Mouse (Mus musculus): ENCODE results near the gene Snu13.
A peak's percentile ranks its signal among the peaks of the same experiment; 100 is the strongest.

Gene Snu13

GRCm38 (mm10) chr15:82047080-82047883 is at the start of gene Snu13:
Gene Snu13 (minus strand): TSS chr15:82047598.
- peak; percentile 94 for DNase-seq (ENCODE audit: low spot score)

- no peak for DNase-seq (ENCODE audit: low spot score)
These were observed 43.7 kb upstream of the Snu13 start for GRCm38 (mm10) chr15:82091061-82091460.

- DNase-seq (ENCODE audit: low spot score): no peak
These were observed 39.9 kb upstream of the Snu13 start for GRCm38 (mm10) chr15:82087266-82087665.

GRCm38 (mm10) chr15:82086131-82086530 is 38.7 kb upstream of the Snu13 start:
- no peak for DNase-seq (ENCODE audit: low spot score)

GRCm38 (mm10) chr15:82085606-82086005 is 38.2 kb upstream of the Snu13 start:
- DNase-seq (ENCODE audit: low spot score): no peak

GRCm38 (mm10) chr15:82081161-82081560 is 33.8 kb upstream of the Snu13 start:
- no peak for DNase-seq (ENCODE audit: low spot score)

- DNase-seq (ENCODE audit: low spot score): no peak
These were observed 32.5 kb upstream of the Snu13 start for GRCm38 (mm10) chr15:82079883-82080282.

- no peak for DNase-seq (ENCODE audit: low spot score)
These were observed 26.1 kb upstream of the Snu13 start for GRCm38 (mm10) chr15:82073490-82073889.

GRCm38 (mm10) chr15:82071816-82072469 is 24.5 kb upstream of the Snu13 start:
- DNase-seq (ENCODE audit: low spot score): no peak

- no peak for DNase-seq (ENCODE audit: low spot score)
These were observed 22.5 kb upstream of the Snu13 start, which contains the start of gene Mei1 for GRCm38 (mm10) chr15:82069898-82070297. Gene Mei1 (plus strand): TSS chr15:82069996.

- peak; percentile 79 for DNase-seq (ENCODE audit: low spot score)
These were observed 18.1 kb upstream of the Snu13 start for GRCm38 (mm10) chr15:82065511-82065910.

- no peak for DNase-seq (ENCODE audit: low spot score)
These were observed 16.5 kb upstream of the Snu13 start for GRCm38 (mm10) chr15:82063909-82064308.

GRCm38 (mm10) chr15:82058719-82059201 is 11.4 kb upstream of the Snu13 start, which contains the start of gene 4930407I10Rik:
Gene 4930407I10Rik (plus strand): TSS chr15:82059151.
- DNase-seq (ENCODE audit: low spot score): no peak

- DNase-seq (ENCODE audit: low spot score): no peak
These were observed 5.1 kb upstream of the Snu13 start for GRCm38 (mm10) chr15:82052544-82052943.

GRCm38 (mm10) chr15:82046246-82046891 is 1.0 kb downstream of the Snu13 start:
- DNase-seq (ENCODE audit: low spot score): no peak

GRCm38 (mm10) chr15:82044166-82044784 is 3.1 kb downstream of the Snu13 start:
- no peak for DNase-seq (ENCODE audit: low spot score)

GRCm38 (mm10) chr15:82040650-82041049 is 6.7 kb downstream of the Snu13 start:
- peak; percentile 41 for DNase-seq (ENCODE audit: low spot score)

GRCm38 (mm10) chr15:82035904-82036689 is 11.3 kb downstream of the Snu13 start:
- DNase-seq (ENCODE audit: low spot score): peak; percentile 27

- no peak for DNase-seq (ENCODE audit: low spot score)
These were observed 13.6 kb downstream of the Snu13 start, which contains the start of gene Desi1 for GRCm38 (mm10) chr15:82033762-82034161. Gene Desi1 (minus strand): TSS chr15:82033862.

GRCm38 (mm10) chr15:82032386-82032785 is 15.0 kb downstream of the Snu13 start:
- no peak for DNase-seq (ENCODE audit: low spot score)

- DNase-seq (ENCODE audit: low spot score): no peak
These were observed 19.7 kb downstream of the Snu13 start for GRCm38 (mm10) chr15:82027726-82028125.

All from lung, postnatal 25 days (tissue).